Mouse (Mus musculus): ENCODE measurements at regions not wholly inside any gene's neighbourhood (a gene's known extent, or its start where the extent isn't known, plus 50 kb on each side); places are given as distances from the start of the nearest gene placed in this dataset.

GRCm38 (mm10) chr2:56460625-56461590 lies 662.9 kb downstream of the Nr4a2 start:
- no peak for ATAC-seq (ENCODE audit: low FRiP score)
- no peak overlapping the region for H3K27ac ChIP-seq (replicated peaks)

GRCm38 (mm10) chr2:56459430-56459829 lies 664.4 kb downstream of the Nr4a2 start:
- WGBS = 75% methylated on average over 5 of the region's 5 CpGs
- H3K4me2 ChIP-seq = no peak overlapping the region
- no peaks in the 10 kb centered on the region for H3K36me3 ChIP-seq
- ATAC-seq (ENCODE audit: low FRiP score) = no peak
- no peak overlapping the region for H3K27ac ChIP-seq (replicated peaks)
- H3K9ac ChIP-seq (replicated peaks) = no peak overlapping the region
- H3K9me3 ChIP-seq (replicated peaks) = no peaks in the 10 kb centered on the region
- H3K4me1 ChIP-seq = peaks cover 13% of the 10 kb centered on the region; the same call in 1 of the 2 replicates
- no peaks in the 10 kb centered on the region for H3K27me3 ChIP-seq (replicated peaks)
- H3K4me3 ChIP-seq (replicated peaks) = no peak overlapping the region

More at GRCm38 (mm10) chr2:56460625-56461590, 662.9 kb downstream of the Nr4a2 start:
- no peak overlapping the region for H3K4me2 ChIP-seq
- H3K27me3 ChIP-seq (replicated peaks) = no peaks in the 10 kb centered on the region
- H3K9ac ChIP-seq (replicated peaks) = no peak overlapping the region
- WGBS = 60% methylated on average over 2 of the region's 2 CpGs
- H3K36me3 ChIP-seq = no peaks in the 10 kb centered on the region
- no peak overlapping the region for H3K4me3 ChIP-seq (replicated peaks)
- H3K9me3 ChIP-seq (replicated peaks) = no peaks in the 10 kb centered on the region
- peaks cover 7% of the 10 kb centered on the region; the same call in 1 of the 2 replicates for H3K4me1 ChIP-seq

- Histone ChIP-seq H3K27me3 (replicated peaks) (no peaks in the 10 kb centered on the region), H3K4me1 (peaks cover 14% of the 10 kb centered on the region; the same call in 1 of the 2 replicates), H3K9me3 (replicated peaks) (no peaks in the 10 kb centered on the region), H3K9ac (replicated peaks) (no peak overlapping the region), H3K4me3 (replicated peaks) (no peak overlapping the region), H3K36me3 (no peaks in the 10 kb centered on the region), H3K4me2 (no peak overlapping the region), H3K27ac (replicated peaks) (no peak overlapping the region)
- 26% methylated on average over 1 of the region's 1 CpGs for WGBS
- no peak for ATAC-seq (ENCODE audit: low FRiP score)
Observed at GRCm38 (mm10) chr2:56457594-56457993, 666.2 kb downstream of the Nr4a2 start.

- Histone ChIP-seq H3K4me2 (no peak overlapping the region), H3K27me3 (replicated peaks) (no peaks in the 10 kb centered on the region), H3K36me3 (no peaks in the 10 kb centered on the region), H3K9me3 (replicated peaks) (no peaks in the 10 kb centered on the region), H3K9ac (replicated peaks) (no peak overlapping the region), H3K4me3 (replicated peaks) (no peak overlapping the region), H3K27ac (replicated peaks) (no peak overlapping the region), H3K4me1 (peaks cover 14% of the 10 kb centered on the region; the same call in 1 of the 2 replicates)
- no peak for ATAC-seq (ENCODE audit: low FRiP score)
- 57% methylated on average over 10 of the region's 10 CpGs for WGBS
Observed at GRCm38 (mm10) chr2:56455856-56456395, 667.9 kb downstream of the Nr4a2 start.

GRCm38 (mm10) chr2:56454611-56455066 lies 669.2 kb downstream of the Nr4a2 start:
- H3K9me3 ChIP-seq (replicated peaks) = no peaks in the 10 kb centered on the region
- H3K4me1 ChIP-seq = peaks cover 14% of the 10 kb centered on the region; the same call in 1 of the 2 replicates
- no peaks in the 10 kb centered on the region for H3K27me3 ChIP-seq (replicated peaks)
- H3K4me3 ChIP-seq (replicated peaks) = peak overlapping the region; percentile 35
- peak overlapping the region; percentile 56 for H3K4me2 ChIP-seq
- H3K36me3 ChIP-seq = no peaks in the 10 kb centered on the region
- 7% methylated on average over 11 of the region's 11 CpGs for WGBS
- H3K27ac ChIP-seq (replicated peaks) = no peak overlapping the region
- ATAC-seq (ENCODE audit: low FRiP score) = peak; percentile 69; the same call in 1 of the 2 replicates
- peak overlapping the region; percentile 40 for H3K9ac ChIP-seq (replicated peaks)

- Histone ChIP-seq H3K4me1 (no peaks in the 10 kb centered on the region), H3K36me3 (no peaks in the 10 kb centered on the region), H3K9me3 (replicated peaks) (no peaks in the 10 kb centered on the region), H3K4me3 (replicated peaks) (no peak overlapping the region), H3K4me2 (no peak overlapping the region), H3K9ac (replicated peaks) (no peak overlapping the region), H3K27ac (replicated peaks) (no peak overlapping the region), H3K27me3 (replicated peaks) (no peaks in the 10 kb centered on the region)
- WGBS = 86% methylated on average over 10 of the region's 10 CpGs
- no peak for ATAC-seq (ENCODE audit: low FRiP score)
Observed at GRCm38 (mm10) chr2:56440916-56441315, 682.9 kb downstream of the Nr4a2 start.

Measured in neural tube, embryonic 15.5 days (tissue).